Mouse (Mus musculus): Measurements from ENCODE around the gene Trim41.
"Not testable (repeated sequence)": the region's sequence is repeated elsewhere in the genome, so short reads cannot be mapped to it uniquely, and the experiment has no call there.

Gene Trim41

GRCm38 (mm10) chr11:48837310-48838180, 20.4 kb upstream of the Trim41 start:
- DNase-seq (ENCODE audit: low spot score), result peak; percentile 44

- DNase-seq (ENCODE audit: low spot score), result no peak
Observed at GRCm38 (mm10) chr11:48836990-48837309, 19.8 kb upstream of the Trim41 start.

GRCm38 (mm10) chr11:48835923-48836322, 18.8 kb upstream of the Trim41 start:
- DNase-seq (ENCODE audit: low spot score), result no peak

GRCm38 (mm10) chr11:48833731-48834639, 16.8 kb upstream of the Trim41 start:
- peak; percentile 89 for DNase-seq (ENCODE audit: low spot score)

GRCm38 (mm10) chr11:48833078-48833730, 16.1 kb upstream of the Trim41 start:
- DNase-seq (ENCODE audit: low spot score), result no peak

GRCm38 (mm10) chr11:48831273-48831672, 14.1 kb upstream of the Trim41 start:
- DNase-seq (ENCODE audit: low spot score), result no peak

GRCm38 (mm10) chr11:48830279-48830678, 13.1 kb upstream of the Trim41 start:
- no peak for DNase-seq (ENCODE audit: low spot score)

- no peak for DNase-seq (ENCODE audit: low spot score)
Observed at GRCm38 (mm10) chr11:48827926-48828325, 10.8 kb upstream of the Trim41 start.

- no peak for DNase-seq (ENCODE audit: low spot score)
Observed at GRCm38 (mm10) chr11:48826752-48827096, 9.6 kb upstream of the Trim41 start.

- DNase-seq (ENCODE audit: low spot score), result peak; percentile 42
Observed at GRCm38 (mm10) chr11:48825979-48826751, 9.0 kb upstream of the Trim41 start, which contains the start of the genes Trim7 and Gm12184. TSS of gene Trim7 (plus strand) at chr11:48826140. TSS of gene Gm12184 (minus strand) at chr11:48826655.

GRCm38 (mm10) chr11:48824311-48824830, 7.2 kb upstream of the Trim41 start:
- DNase-seq (ENCODE audit: low spot score), result no peak

- DNase-seq (ENCODE audit: low spot score), result peak; percentile 76
Observed at GRCm38 (mm10) chr11:48823536-48823972, 6.4 kb upstream of the Trim41 start.

- no peak for DNase-seq (ENCODE audit: low spot score)
Observed at GRCm38 (mm10) chr11:48822768-48823512, 5.8 kb upstream of the Trim41 start.

- not testable (repeated sequence) for DNase-seq (ENCODE audit: low spot score)
Observed at GRCm38 (mm10) chr11:48821299-48821698, 4.1 kb upstream of the Trim41 start.

- DNase-seq (ENCODE audit: low spot score), result no peak
Observed at GRCm38 (mm10) chr11:48820308-48820674, 3.1 kb upstream of the Trim41 start.

- no peak for DNase-seq (ENCODE audit: low spot score)
Observed at GRCm38 (mm10) chr11:48819614-48820307, 2.6 kb upstream of the Trim41 start.

GRCm38 (mm10) chr11:48818346-48818745, 1.2 kb upstream of the Trim41 start:
- peak; percentile 85 for DNase-seq (ENCODE audit: low spot score)

- DNase-seq (ENCODE audit: low spot score), result no peak
Observed at GRCm38 (mm10) chr11:48817794-48818193, 641 bp upstream of the Trim41 start.

- DNase-seq (ENCODE audit: low spot score), result no peak
Observed at GRCm38 (mm10) chr11:48816281-48816781, 822 bp downstream of the Trim41 start.

- no peak for DNase-seq (ENCODE audit: low spot score)
Observed at GRCm38 (mm10) chr11:48815851-48816250, 1.3 kb downstream of the Trim41 start.

Measured in spleen, adult 12 weeks (tissue).